Comparison of ENCODE assay signal across 9 mouse cellular contexts in the genomic region with DNA sequence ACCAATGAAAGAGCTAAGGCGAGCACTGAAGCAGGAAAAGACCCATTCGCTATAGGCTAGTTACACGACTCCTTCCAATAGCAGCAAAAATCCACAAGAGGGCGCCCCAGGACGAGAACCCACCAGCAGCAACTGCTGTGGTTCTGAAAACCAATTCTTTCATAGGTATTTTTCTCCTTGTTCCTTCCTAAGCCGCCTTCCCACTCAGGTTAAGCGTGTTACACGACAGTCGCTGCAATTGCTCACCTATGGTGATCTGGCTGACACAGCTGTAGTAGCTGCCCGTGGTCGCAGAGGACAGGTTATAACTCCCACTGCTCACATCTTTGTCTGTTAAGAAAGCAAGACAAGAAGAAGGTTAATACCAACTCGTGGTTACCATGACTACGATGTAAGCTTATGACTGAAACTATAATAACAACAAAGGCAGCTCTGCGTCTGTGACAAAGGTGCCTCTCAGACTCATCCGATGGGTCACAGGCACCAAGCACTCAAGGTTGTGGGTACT. TPM values are rescaled to one million over a fixed set of nuclear protein-coding genes. Genes with fewer than 3 reads are reported as not detected.
A peak's percentile ranks its signal among the peaks of the same experiment; 100 is the strongest.
DNase-seq lines count a peak whose midpoint lies in the region; ATAC-seq lines count a peak whose summit lies in the region.
"Had no signal": no experiment of that assay in that cellular context is flagged by ENCODE, and none has a peak within 500 bp of the region (broad histone marks: within the 10 kb centered on the region; RNA-seq: fewer than 3 reads in every experiment).

No protein-coding gene starts in this region.

- no peaks in the 10 kb centered on the region for H3K4me1 ChIP-seq in liver, embryonic 13.5 days (replicated peaks)
- no peaks in the 10 kb centered on the region for H3K4me1 ChIP-seq in neural tube, embryonic 13.5 days (replicated peaks)

- 26% methylated on average over 15 of the region's 15 CpGs for WGBS in liver, embryonic 13.5 days (ENCODE audit: insufficient replicate concordance)
- WGBS in neural tube, embryonic 13.5 days, result 20% methylated on average over 15 of the region's 15 CpGs

- H3K27me3 ChIP-seq in liver, embryonic 13.5 days, result no peaks in the 10 kb centered on the region
- H3K27me3 ChIP-seq in neural tube, embryonic 13.5 days, result no peaks in the 10 kb centered on the region

- ATAC-seq in liver, embryonic 13.5 days (ENCODE audit: low read depth), result no peak
- ATAC-seq in neural tube, embryonic 13.5 days (ENCODE audit: low read depth), result peak; percentile 89

- no peak overlapping the region for H3K9ac ChIP-seq in liver, embryonic 13.5 days
- H3K9ac ChIP-seq in neural tube, embryonic 13.5 days, result no peak overlapping the region; the same call in 1 of the 2 replicates

- H3K36me3 ChIP-seq in liver, embryonic 13.5 days, result no peaks in the 10 kb centered on the region
- H3K36me3 ChIP-seq in neural tube, embryonic 13.5 days, result no peaks in the 10 kb centered on the region

- no peak overlapping the region for H3K4me3 ChIP-seq in liver, embryonic 13.5 days (replicated peaks)
- peak overlapping the region; percentile 14; the same call in 1 of the 2 replicates for H3K4me3 ChIP-seq in neural tube, embryonic 13.5 days
- H3K4me3 ChIP-seq: erythroblast, embryonic 14.5 days had no signal

- no peaks in the 10 kb centered on the region for H3K9me3 ChIP-seq in liver, embryonic 13.5 days (replicated peaks)
- no peaks in the 10 kb centered on the region for H3K9me3 ChIP-seq in neural tube, embryonic 13.5 days

- no peak overlapping the region for H3K27ac ChIP-seq in liver, embryonic 13.5 days
- H3K27ac ChIP-seq in neural tube, embryonic 13.5 days (replicated peaks), result no peak overlapping the region

- no peak overlapping the region for H3K4me2 ChIP-seq in liver, embryonic 13.5 days
- H3K4me2 ChIP-seq in neural tube, embryonic 13.5 days, result peak overlapping the region; percentile 41

- DNase-seq in B cell, adult 2 months, result peak; percentile 57 to 65
- DNase-seq in adrenal gland, postnatal 14 days, result peak; percentile 82
- DNase-seq in embryo, embryonic 11.5 days (ENCODE audit: low read depth, low spot score), result peak; percentile 68
- DNase-seq in heart, adult 8-10 months (ENCODE audit: low spot score), result peak; percentile 37
- DNase-seq in kidney, postnatal 10 days, result peak; percentile 84
- DNase-seq in liver, embryonic 13.5 days, result peak; percentile 14
- peak; percentile 33 for DNase-seq in testis, postnatal 14 days (ENCODE audit: low spot score)

RNA-seq across cellular contexts. Expression of a gene that starts 17.5 kb away (rescaled TPM):
- 0.64 and 1.3 TPM in 2 replicates for total RNA-seq in adrenal gland, postnatal 14 days (2021)
- total RNA-seq in heart, adult 8-10 months (2022), result 10 to 100 TPM in 2 of 4 experiments, 1 to 10 TPM in 2; 8.1 to 14.0 (median 9.2) TPM
- 0.09 and 0.18 TPM in 2 replicates for polyA plus RNA-seq in liver, embryonic 13.5 days (2015; fragmentation: Nextera tagmentation; extraction: Ambion mirVana)
- polyA plus RNA-seq in neural tube, embryonic 13.5 days (2015; fragmentation: Nextera tagmentation; extraction: Ambion mirVana), result 7.0 and 8.5 TPM in 2 replicates
- polyA plus RNA-seq: erythroblast, embryonic 14.5 days had no signal

Comparison
In these comparisons a context has a peak if more than half of its experiments do, and no peak if none do; other contexts are left out.
1. DNase-seq: peak in every context shown above with its lines; median percentile 84 in kidney, postnatal 10 days; 82 in adrenal gland, postnatal 14 days; 68 in embryo, embryonic 11.5 days; 61 in B cell, adult 2 months; 37 in heart, adult 8-10 months; 33 in testis, postnatal 14 days; 14 in liver, embryonic 13.5 days.